Mouse (Mus musculus) heart, postnatal 0 days (tissue): ENCODE measurements at regions not wholly inside any gene's neighbourhood (a gene's known extent, or its start where the extent isn't known, plus 50 kb on each side); places are given as distances from the start of the nearest gene placed in this dataset.

Source experiments
- CTCF ChIP-seq: IDR thresholded peaks from 2 replicates; pipeline ENCODE4 v1.5.1; 2016; ENCODE audit warnings: antibody characterized with exemption, control low read depth, low read depth
- EP300 ChIP-seq: IDR thresholded peaks from 2 replicates; pipeline ENCODE4 v1.6.1; 2016; ENCODE audit warnings: antibody characterized with exemption, low read depth

GRCm38 (mm10) chr16:62676815-62677214 is 109.8 kb downstream of the Nsun3 start:
- TF ChIP-seq CTCF = no peak
- no peak for TF ChIP-seq EP300
